Mouse (Mus musculus) bone marrow macrophage, adult 2 months (primary cell): ENCODE data around the gene Fsd1.

Experiments used
- CTCF ChIP-seq: IDR thresholded peaks from 2 replicates; pipeline ENCODE4 v1.5.1; 2012; ENCODE audit warnings: low read depth, mild to moderate bottlenecking, low read length, moderate library complexity
- POLR2A ChIP-seq: IDR thresholded peaks from 2 replicates; pipeline ENCODE4 v1.6.1; 2012; ENCODE audit warnings: mild to moderate bottlenecking, low read depth, low read length, borderline replicate concordance

DNA sequence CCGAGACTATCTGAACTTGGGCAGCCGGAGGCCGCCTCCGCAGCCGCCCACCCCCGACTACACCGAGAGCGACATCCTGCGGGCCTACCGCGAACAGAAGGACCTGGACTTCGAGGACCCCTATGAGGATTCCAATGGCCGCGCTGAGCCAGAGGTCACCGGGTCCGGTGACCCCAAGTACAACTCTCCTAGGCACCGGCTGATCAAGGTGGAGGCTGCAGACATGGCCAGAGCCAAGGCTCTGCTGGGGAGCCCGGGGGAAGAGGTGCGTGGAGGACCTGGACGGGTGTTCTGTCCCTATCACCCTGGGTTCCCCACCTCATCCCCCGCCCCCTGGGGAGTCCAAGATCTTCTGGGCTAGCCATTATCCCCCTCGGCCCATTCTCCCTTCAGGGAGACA is 14.9 kb upstream of the Fsd1 start:
- TF ChIP-seq CTCF (no peak), POLR2A (no peak)
